Mouse (Mus musculus) spleen, embryonic (tissue): Measurements from ENCODE around the gene 1700016H13Rik.

ENCODE experiments used
- CTCF ChIA-PET: fragments of 350-600 bp; sonication (Branson Sonifier 250); formaldehyde crosslinking; loops from one replicate; lab custom pipeline; 2022; lab: Charles Lee

The 1700016H13Rik gene

GRCm38 (mm10) chr5:103676289-103676881 lies 20.6 kb upstream of the 1700016H13Rik start:
- CTCF ChIA-PET: no interaction called here

- CTCF ChIA-PET: no interaction called here
These were observed 18.7 kb upstream of the 1700016H13Rik start for GRCm38 (mm10) chr5:103674482-103674881.

- CTCF ChIA-PET: interaction anchor here (0.6 kb wide), 1 partner anchor 125 kb away, joined by 3 read pairs; no protein-coding TSS in a partner anchor
These were observed 17.8 kb upstream of the 1700016H13Rik start for GRCm38 (mm10) chr5:103673611-103674010.

- CTCF ChIA-PET: no interaction called here
These were observed 16.0 kb upstream of the 1700016H13Rik start for GRCm38 (mm10) chr5:103671858-103672257.

GRCm38 (mm10) chr5:103665876-103666275 lies 10.1 kb upstream of the 1700016H13Rik start:
- CTCF ChIA-PET: no interaction called here

- CTCF ChIA-PET: no interaction called here
These were observed 9.1 kb upstream of the 1700016H13Rik start for GRCm38 (mm10) chr5:103664932-103665331.

- CTCF ChIA-PET: interaction anchor here (0.6 kb wide), 1 partner anchor 67 kb away, joined by 3 read pairs; no protein-coding TSS in a partner anchor
These were observed 3.8 kb upstream of the 1700016H13Rik start for GRCm38 (mm10) chr5:103659571-103659970.

GRCm38 (mm10) chr5:103658921-103659320 lies 3.1 kb upstream of the 1700016H13Rik start:
- CTCF ChIA-PET: interaction anchor here (0.6 kb wide), 2 partner anchors 30 to 68 kb away, joined by 3 read pairs; no protein-coding TSS in a partner anchor

GRCm38 (mm10) chr5:103654780-103655179 lies 1.0 kb downstream of the 1700016H13Rik start:
- CTCF ChIA-PET: interaction anchor here (0.6 kb wide), 1 partner anchor 1439 kb away, joined by 5 read pairs; no protein-coding TSS in a partner anchor

GRCm38 (mm10) chr5:103654225-103654624 lies 1.6 kb downstream of the 1700016H13Rik start:
- CTCF ChIA-PET: no interaction called here

GRCm38 (mm10) chr5:103647320-103647719 lies 8.5 kb downstream of the 1700016H13Rik start:
- CTCF ChIA-PET: no interaction called here

GRCm38 (mm10) chr5:103644167-103644566 lies 11.6 kb downstream of the 1700016H13Rik start:
- CTCF ChIA-PET: no interaction called here

GRCm38 (mm10) chr5:103637162-103637561 lies 18.6 kb downstream of the 1700016H13Rik start:
- CTCF ChIA-PET: no interaction called here

- CTCF ChIA-PET: no interaction called here
These were observed 25.8 kb downstream of the 1700016H13Rik start for GRCm38 (mm10) chr5:103629854-103630580.

GRCm38 (mm10) chr5:103629111-103629764 lies 26.6 kb downstream of the 1700016H13Rik start, which contains the start of gene Slc10a6:
Gene Slc10a6, minus strand, starts transcription at chr5:103629403.
- CTCF ChIA-PET: no interaction called here

GRCm38 (mm10) chr5:103628499-103628898 lies 27.3 kb downstream of the 1700016H13Rik start:
- CTCF ChIA-PET: interaction anchor here (0.6 kb wide), 1 partner anchor 30 kb away, joined by 3 read pairs; no protein-coding TSS in a partner anchor

GRCm38 (mm10) chr5:103624831-103625230 lies 31.0 kb downstream of the 1700016H13Rik start:
- CTCF ChIA-PET: no interaction called here

GRCm38 (mm10) chr5:103622321-103622720 lies 33.5 kb downstream of the 1700016H13Rik start:
- CTCF ChIA-PET: no interaction called here

- CTCF ChIA-PET: no interaction called here
These were observed 35.4 kb downstream of the 1700016H13Rik start for GRCm38 (mm10) chr5:103620301-103620973.

GRCm38 (mm10) chr5:103617191-103617590 lies 38.6 kb downstream of the 1700016H13Rik start:
- CTCF ChIA-PET: no interaction called here

GRCm38 (mm10) chr5:103614356-103614755 lies 41.5 kb downstream of the 1700016H13Rik start:
- CTCF ChIA-PET: no interaction called here
